Mouse (Mus musculus) heart, adult 2 months (tissue): Measurements from ENCODE around the gene Syngr2. TPM values are rescaled to one million over a fixed set of nuclear protein-coding genes. Genes with fewer than 3 reads are reported as not detected.

ENCODE experiments used
- DNase-seq, 2 experiments: peaks; one replicate each; pipeline ENCODE4 v3.0.0; 2021
- H3K27ac ChIP-seq: fragments of 200-600 bp; 2 replicates; pipeline ENCODE4 v1.8.1; 2022
- H3K27me3 ChIP-seq: fragments of 200-500 bp; 2 replicates; pipeline ENCODE4 v1.6.1; 2012; ENCODE audit warnings: mild to moderate bottlenecking, low read length, inconsistent platforms, mixed read lengths; ENCODE audit not compliant: control insufficient read depth, insufficient read depth
- H3K36me3 ChIP-seq: fragments of 200-500 bp; 2 replicates; pipeline ENCODE4 v1.6.1; 2012; ENCODE audit warnings: low read length, inconsistent platforms; ENCODE audit not compliant: control insufficient read depth, insufficient read depth
- H3K4me1 ChIP-seq: fragments of 200-500 bp; 2 replicates; pipeline ENCODE4 v1.6.1; 2011; ENCODE audit warnings: low read length; ENCODE audit not compliant: control insufficient read depth, insufficient read depth
- H3K4me3 ChIP-seq: fragments of 200-600 bp; 2 replicates; pipeline ENCODE4 v1.8.1; 2022
- H3K79me2 ChIP-seq: fragments of 200-500 bp; replicated peaks from 2 replicates; pipeline ENCODE4 v1.6.1; 2012; ENCODE audit warnings: mild to moderate bottlenecking, inconsistent platforms, low read length, moderate library complexity, mixed read lengths; ENCODE audit not compliant: control insufficient read depth, insufficient read depth
- H3K9ac ChIP-seq: fragments of 200-500 bp; 2 replicates; pipeline ENCODE4 v1.6.1; 2012; ENCODE audit warnings: low read depth, mild to moderate bottlenecking, control low read depth, inconsistent platforms, low read length, mixed read lengths
- CTCF ChIP-seq: fragments of 200-600 bp; IDR thresholded peaks from 2 replicates; pipeline ENCODE4 v1.8.1; 2022; ENCODE audit warnings: antibody characterized with exemption, mild to moderate bottlenecking, moderate library complexity
- EP300 ChIP-seq: fragments of 200-500 bp; IDR thresholded peaks from 2 replicates; pipeline ENCODE4 v1.6.1; 2011; ENCODE audit warnings: low read depth, low read length, control low read depth; ENCODE audit not compliant: insufficient read depth
- POLR2A ChIP-seq: fragments of 200-500 bp; IDR thresholded peaks from 2 replicates; pipeline ENCODE4 v1.6.1; 2011; ENCODE audit warnings: mild to moderate bottlenecking, low read depth, low read length, control low read depth; ENCODE audit not compliant: insufficient read depth
- WGBS: fragments of 180-500 bp; shearing (Covaris S2); methylation state at CpG from one replicate; pipeline ENCODE4 v1.1.7; 2018; 5-methylcytosine and 5-hydroxymethylcytosine counted together
- intact Hi-C: fragments of 180-260 bp; cut with DNase I; formaldehyde crosslinking; loops from one replicate; pipeline ENCODE4 v1.15.1; 2025
- long read RNA-seq: library from polyadenylated mRNA; stranded (forward); transcript quantifications from one replicate; pipeline ENCODE4 v2.0.0, GENCODE M21; 2021
- polyA plus RNA-seq: library from polyadenylated mRNA; depleted of rRNA; stranded (reverse); fragments of >200 nt; gene quantifications from 2 replicates; pipeline ENCODE4 v1.2.3, GENCODE M21; 2012; rRNA removed
- total RNA-seq, 2 experiments: library from RNA; stranded (reverse); gene quantifications; 2 replicates each; pipeline ENCODE4 v1.2.3; 2021

The Syngr2 gene
- 100 to 1,000 TPM; 109 to 129 TPM for total RNA-seq
- polyA plus RNA-seq: 217 and 273 TPM in 2 replicates
- long read RNA-seq, transcript Syngr2-202 (4 exons, 1,402 nt): minor isoform, 5 of 122 reads
- long read RNA-seq, transcript Syngr2-201 (4 exons, 1,520 nt): major isoform, 114 of 122 reads
- long read RNA-seq, partial matches to known transcripts: 1 of 122 reads
- long read RNA-seq, other reads (novel, unspliced or antisense): 0 of 122 reads

DNA sequence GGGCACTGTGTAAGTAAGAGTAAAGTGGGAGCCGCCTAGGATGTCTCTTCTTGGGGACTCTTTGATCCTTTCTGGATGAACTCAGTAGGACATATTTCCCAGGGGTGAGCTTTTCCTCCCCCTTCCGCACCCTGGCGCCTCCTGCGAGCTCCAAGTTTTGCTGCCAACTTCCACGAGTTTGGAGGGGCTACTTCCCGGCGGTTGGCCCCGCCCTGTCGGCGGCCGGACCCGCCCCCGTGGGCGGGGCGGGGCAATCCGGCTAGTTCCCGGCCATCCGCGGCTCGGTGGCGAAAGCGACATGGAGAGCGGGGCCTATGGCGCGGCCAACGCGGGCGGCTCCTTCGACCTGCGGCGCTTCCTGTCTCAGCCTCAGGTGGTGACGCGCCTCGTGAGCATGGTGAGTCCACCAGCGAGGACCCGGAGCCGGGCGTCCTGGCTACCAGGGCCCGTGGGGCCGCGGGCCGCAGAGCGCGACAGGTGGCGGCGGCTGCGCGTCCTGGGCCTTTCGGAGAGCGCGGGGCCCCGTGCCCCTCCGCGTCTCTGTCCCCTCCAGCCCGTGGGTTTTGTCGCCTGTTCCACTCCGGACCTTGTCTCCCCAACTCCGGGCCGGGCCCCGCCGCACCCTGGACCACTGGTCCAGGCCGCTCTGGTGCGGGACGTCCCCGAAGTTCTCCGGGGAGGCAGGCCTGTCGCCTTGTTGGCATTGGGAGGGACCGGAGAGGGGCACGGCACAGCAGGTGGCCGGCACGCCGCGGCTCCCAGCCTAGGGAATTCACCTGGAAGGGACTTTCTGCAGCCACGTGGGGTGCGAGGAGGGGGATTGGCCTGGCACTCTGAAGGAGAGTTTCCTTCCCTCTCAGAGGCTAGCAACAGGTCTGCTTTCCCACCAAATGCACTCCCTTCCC lies at the start of gene Syngr2, which contains the start of gene Gm20708:
Gene Syngr2 (plus strand): TSS at position 262 of the 905 bp plus-strand sequence.
Gene Gm20708 (plus strand): TSS at position 262 of the 905 bp plus-strand sequence.
- under 1% methylated on average over 75 of the region's 75 CpGs for WGBS
- no peak for TF ChIP-seq EP300
- TF ChIP-seq POLR2A: peak; percentile 65
- H3K27me3 ChIP-seq: no peaks in the 10 kb centered on the region
- peak within 1 kb of the TSS; percentile 94 for H3K9ac ChIP-seq
- H3K36me3 ChIP-seq: no peaks in the 10 kb centered on the region
- peak; percentile 89 to 90 for DNase-seq
- H3K27ac ChIP-seq: peak within 1 kb of the TSS; percentile 90
- H3K79me2 ChIP-seq: peaks cover 2% of the 10 kb centered on the region
- H3K4me1 ChIP-seq: peaks cover 2% of the 10 kb centered on the region
- intact Hi-C loops: loop anchor here (1.0 kb wide), 1 partner anchor 14 kb away; no protein-coding TSS in a partner anchor
- peak within 1 kb of the TSS; percentile 96 for H3K4me3 ChIP-seq

DNA sequence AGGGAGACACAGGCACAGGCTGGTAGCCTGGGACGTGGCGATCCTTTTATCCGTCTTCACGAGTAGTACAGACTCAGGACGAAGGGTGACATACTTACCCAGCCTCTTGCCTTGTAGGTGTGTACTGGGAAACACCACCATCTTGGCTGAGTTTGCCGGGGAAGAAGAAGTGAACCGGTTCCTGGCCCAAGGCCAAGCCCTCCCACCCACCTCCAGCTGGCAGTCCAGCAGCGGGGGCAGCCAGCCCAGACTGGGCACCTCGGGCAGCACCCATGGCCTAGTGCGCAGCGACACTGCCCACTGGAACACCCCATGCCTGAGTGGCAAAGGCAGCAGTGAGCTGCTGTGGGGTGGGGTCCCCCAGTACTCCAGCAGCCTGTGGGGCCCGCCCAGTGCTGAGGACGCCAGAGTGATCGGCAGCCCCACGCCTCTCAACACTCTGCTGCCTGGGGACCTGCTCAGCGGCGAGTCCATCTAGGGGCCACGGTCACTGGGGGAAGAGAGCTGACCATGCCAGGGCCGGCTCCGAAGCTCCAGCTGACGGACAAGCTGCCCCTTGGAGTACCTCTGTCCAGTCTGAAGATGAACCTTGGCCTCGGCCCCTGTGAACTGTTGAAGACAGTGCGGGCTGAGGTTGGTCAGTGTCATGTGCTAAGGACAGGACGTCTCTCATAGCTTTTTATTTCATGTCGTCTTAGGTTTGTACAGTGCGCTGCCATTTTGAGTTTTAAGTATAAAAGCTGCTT lies 48.9 kb upstream of the Syngr2 start:
- Histone ChIP-seq H3K79me2 (no peaks in the 10 kb centered on the region), H3K9ac (no peak overlapping the region), H3K27ac (no peak overlapping the region), H3K4me3 (no peak overlapping the region), H3K4me1 (no peaks in the 10 kb centered on the region), H3K36me3 (no peaks in the 10 kb centered on the region), H3K27me3 (no peaks in the 10 kb centered on the region)
- DNase-seq: no peak
- 85% methylated on average over 26 of the region's 26 CpGs for WGBS
- no peak for TF ChIP-seq POLR2A
- intact Hi-C loops: no loop called here

DNA sequence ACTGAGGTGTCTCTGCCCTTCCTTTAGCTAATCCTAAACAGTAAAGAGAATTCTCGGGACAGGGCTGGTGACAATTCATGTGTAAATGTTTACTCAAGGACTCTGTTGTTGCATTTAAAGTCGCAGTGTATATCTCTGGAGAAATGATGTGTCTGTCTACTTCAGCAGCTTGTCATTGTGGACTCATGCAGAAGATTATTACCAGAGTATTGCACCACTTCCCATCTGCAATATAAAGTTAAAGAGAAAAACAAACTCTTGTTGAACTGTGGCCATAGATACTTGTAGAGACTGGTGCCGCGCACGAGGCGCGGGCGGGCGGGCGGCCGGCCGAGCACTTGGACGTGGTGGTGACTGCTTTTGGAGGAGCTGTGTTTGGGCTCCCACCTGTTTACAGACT lies 47.7 kb upstream of the Syngr2 start:
- intact Hi-C loops: no loop called here
- TF ChIP-seq POLR2A: no peak
- TF ChIP-seq CTCF: no peak
- no peak for TF ChIP-seq EP300
- WGBS: 87% methylated on average over 13 of the region's 13 CpGs
- no peak overlapping the region for H3K4me3 ChIP-seq
- no peaks in the 10 kb centered on the region for H3K27me3 ChIP-seq
- no peak for DNase-seq
- no peaks in the 10 kb centered on the region for H3K36me3 ChIP-seq
- H3K27ac ChIP-seq: no peak overlapping the region; the same call in 1 of the 2 replicates
- H3K79me2 ChIP-seq: no peaks in the 10 kb centered on the region
- H3K4me1 ChIP-seq: no peaks in the 10 kb centered on the region
- no peak overlapping the region for H3K9ac ChIP-seq

DNA sequence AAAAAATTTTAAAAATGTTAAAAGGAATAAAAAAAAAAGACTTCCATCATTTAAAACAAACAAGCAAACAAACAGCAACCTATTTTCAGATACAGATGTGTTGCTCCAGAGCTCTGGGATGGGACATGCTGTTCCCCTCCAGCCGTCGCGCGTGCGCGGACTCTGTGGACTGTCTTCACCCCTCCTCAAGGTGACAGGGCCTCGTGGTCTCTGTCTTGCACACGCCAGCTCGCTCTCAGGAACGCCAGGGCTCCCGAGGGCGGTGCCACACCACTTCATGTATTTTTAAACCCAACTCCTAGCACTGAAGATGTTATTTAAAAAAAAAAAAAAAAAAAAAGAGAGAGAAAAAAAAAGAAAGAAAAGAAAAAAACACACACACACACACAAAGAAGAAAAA lies 47.2 kb upstream of the Syngr2 start:
- DNase-seq: peak; percentile 51 to 73
- TF ChIP-seq CTCF (no peak), EP300 (peak; percentile 92)
- 60% methylated on average over 12 of the region's 12 CpGs for WGBS

DNA sequence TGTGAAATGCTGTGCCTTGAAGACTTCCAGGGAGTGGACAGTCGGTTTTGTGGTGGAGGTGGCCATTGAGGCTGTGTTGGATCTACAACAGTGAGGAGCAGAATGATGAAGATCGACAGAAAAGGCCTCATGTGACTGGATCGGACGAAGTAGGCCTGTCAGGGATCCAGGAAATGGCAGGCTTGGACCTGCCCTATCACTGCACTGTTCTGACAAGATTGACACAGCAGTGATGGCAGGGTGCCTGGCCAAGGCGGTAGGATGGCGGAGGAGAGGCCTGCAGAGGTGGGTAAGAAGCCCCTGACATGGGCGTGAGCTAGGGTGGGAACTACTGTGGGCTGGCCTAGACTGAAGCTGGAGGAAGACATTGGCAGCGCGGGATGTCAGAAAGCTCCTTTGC lies 45.1 kb upstream of the Syngr2 start:
- intact Hi-C loops: no loop called here
- no peaks in the 10 kb centered on the region for H3K4me1 ChIP-seq
- no peak overlapping the region for H3K9ac ChIP-seq
- H3K79me2 ChIP-seq: no peaks in the 10 kb centered on the region
- no peak overlapping the region for H3K27ac ChIP-seq
- WGBS: 69% methylated on average over 9 of the region's 9 CpGs
- no peaks in the 10 kb centered on the region for H3K27me3 ChIP-seq
- DNase-seq: no peak
- TF ChIP-seq POLR2A (no peak), CTCF (no peak), EP300 (no peak)
- no peak overlapping the region for H3K4me3 ChIP-seq
- H3K36me3 ChIP-seq: no peaks in the 10 kb centered on the region

More for the DNA sequence above, 47.2 kb upstream of the Syngr2 start:
- intact Hi-C loops: no loop called here
- Histone ChIP-seq H3K4me3 (no peak overlapping the region), H3K27ac (no peak overlapping the region; the same call in 1 of the 2 replicates), H3K4me1 (no peaks in the 10 kb centered on the region), H3K79me2 (no peaks in the 10 kb centered on the region), H3K36me3 (no peaks in the 10 kb centered on the region), H3K9ac (no peak overlapping the region), H3K27me3 (no peaks in the 10 kb centered on the region)

DNA sequence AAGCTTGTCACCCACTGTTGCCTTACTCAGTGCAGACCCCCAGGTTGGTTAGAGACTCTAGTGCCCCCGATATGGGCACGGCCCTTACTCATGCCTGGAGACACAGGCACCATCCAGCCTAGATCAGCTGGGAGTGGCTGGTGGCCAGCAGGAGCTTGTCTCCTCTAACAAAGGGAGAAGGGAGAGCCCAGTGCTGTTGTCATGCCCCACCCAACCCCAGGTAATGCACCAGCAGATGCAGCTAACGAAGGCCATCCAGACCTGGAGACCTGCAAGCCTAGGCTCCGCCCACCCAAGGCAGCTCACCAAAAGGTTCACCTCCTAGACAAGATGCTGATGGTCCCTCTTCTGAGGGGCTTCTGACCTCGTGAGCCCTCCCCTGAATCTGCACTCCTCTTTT lies 44.1 kb upstream of the Syngr2 start:
- Histone ChIP-seq H3K4me3 (no peak overlapping the region), H3K9ac (no peak overlapping the region), H3K36me3 (no peaks in the 10 kb centered on the region), H3K4me1 (no peaks in the 10 kb centered on the region), H3K27ac (no peak overlapping the region), H3K27me3 (no peaks in the 10 kb centered on the region), H3K79me2 (no peaks in the 10 kb centered on the region)
- TF ChIP-seq POLR2A (no peak), EP300 (no peak), CTCF (no peak)
- DNase-seq: no peak
- WGBS: 87% methylated on average over 5 of the region's 5 CpGs
- intact Hi-C loops: no loop called here
